Mouse (Mus musculus) lung, postnatal 0 days (tissue): ENCODE data around the gene Gm17617. TPM values are rescaled to one million over a fixed set of nuclear protein-coding genes. Genes with fewer than 3 reads are reported as not detected.

Experiments
- ATAC-seq: fragments of 200-750 bp; cut with Nextera tagmentation; 2 replicates; pipeline ENCODE4 v1.8.0; 2017; ENCODE audit warnings: moderate library complexity
- DNase-seq: peaks from one replicate; pipeline ENCODE4 v3.0.0-alpha.2; 2016; ENCODE audit warnings: low spot score
- H3K27ac ChIP-seq: fragments of 300-500 bp; sonication (generic); 2 replicates; pipeline ENCODE4 v1.5.1; 2014; ENCODE audit warnings: antibody characterized with exemption, mild to moderate bottlenecking, low read length, mixed read lengths
- H3K27me3 ChIP-seq: fragments of 300-500 bp; sonication (generic); replicated peaks from 2 replicates; pipeline ENCODE4 v1.6.1; 2014; ENCODE audit warnings: low read length, mixed read lengths; ENCODE audit not compliant: insufficient read depth
- H3K36me3 ChIP-seq: fragments of 300-500 bp; sonication (generic); 2 replicates; pipeline ENCODE4 v1.6.1; 2014; ENCODE audit warnings: low read length, mixed read lengths; ENCODE audit not compliant: insufficient read depth
- H3K4me1 ChIP-seq: fragments of 300-500 bp; sonication (generic); 2 replicates; pipeline ENCODE4 v1.6.1; 2014; ENCODE audit warnings: antibody characterized with exemption, low read depth, low read length, mixed read lengths; ENCODE audit not compliant: insufficient read depth
- H3K4me2 ChIP-seq: fragments of 300-500 bp; sonication (generic); replicated peaks from 2 replicates; pipeline ENCODE4 v1.6.1; 2014; ENCODE audit warnings: low read depth, mild to moderate bottlenecking, low read length, moderate library complexity, mixed read lengths
- H3K4me3 ChIP-seq: fragments of 300-500 bp; sonication (generic); 2 replicates; pipeline ENCODE4 v1.5.1; 2014; ENCODE audit warnings: low read depth, low read length
- H3K9ac ChIP-seq: fragments of 300-500 bp; sonication (generic); replicated peaks from 2 replicates; pipeline ENCODE4 v1.6.1; 2014; ENCODE audit warnings: low read depth, mild to moderate bottlenecking
- H3K9me3 ChIP-seq: fragments of 300-500 bp; sonication (generic); 2 replicates; pipeline ENCODE4 v1.6.1; 2016; ENCODE audit warnings: low read length, mixed read lengths
- CTCF ChIP-seq: IDR thresholded peaks from 2 replicates; pipeline ENCODE4 v1.5.1; 2016; ENCODE audit warnings: antibody characterized with exemption, mild to moderate bottlenecking
- EP300 ChIP-seq: IDR thresholded peaks from 2 replicates; pipeline ENCODE4 v1.6.1; 2016; ENCODE audit warnings: antibody characterized with exemption, mild to moderate bottlenecking, control low read depth
- WGBS: fragments of 180-500 bp; shearing (Covaris S2); extraction: QIAGEN DNeasy Blood & Tissue Kit; methylation state at CpG from one replicate; pipeline ENCODE4 v1.1.7; 2014; 5-methylcytosine and 5-hydroxymethylcytosine counted together
- polyA plus RNA-seq: library from polyadenylated mRNA; unstranded; fragments of >200 nt; fragmentation: Nextera tagmentation; extraction: Ambion mirVana; gene quantifications from 2 replicates; pipeline ENCODE4 v1.2.1, GENCODE M21; 2015

The Gm17617 gene
- polyA plus RNA-seq, 1 experiment from 2014 or later = not detected

DNA sequence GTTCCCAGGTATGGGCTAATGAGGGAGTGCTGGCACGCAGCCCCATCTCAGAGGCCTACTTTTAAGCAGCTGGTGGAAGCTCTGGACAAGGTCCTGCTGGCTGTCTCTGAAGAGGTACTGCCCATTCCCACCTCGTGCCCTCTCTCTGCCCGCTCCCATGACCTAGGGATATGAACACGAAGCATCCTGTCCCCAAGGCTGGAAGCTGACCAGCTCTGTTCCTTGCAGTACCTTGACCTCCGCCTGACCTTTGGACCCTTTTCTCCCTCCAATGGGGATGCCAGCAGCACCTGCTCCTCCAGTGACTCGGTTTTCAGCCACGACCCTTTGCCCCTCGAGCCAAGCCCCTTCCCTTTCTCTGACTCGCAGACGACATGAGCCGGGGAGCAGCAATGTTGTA lies 34.5 kb upstream of the Gm17617 start:
- Histone ChIP-seq H3K36me3 (no peaks in the 10 kb centered on the region), H3K4me1 (0 out of 2 replicates have a peak, but pooled peaks cover 2% of the 10 kb centered on the region), H3K27me3 (no peaks in the 10 kb centered on the region), H3K4me2 (no peak overlapping the region), H3K4me3 (no peak overlapping the region), H3K27ac (0 out of 2 replicates have a peak overlapping the region, but pooled peaks have one; percentile 28), H3K9me3 (no peaks in the 10 kb centered on the region), H3K9ac (no peak overlapping the region)
- ATAC-seq (no peak), DNase-seq (no peak)
- WGBS = 77% methylated on average over 10 of the region's 11 CpGs
- no peak for TF ChIP-seq CTCF
- TF ChIP-seq EP300 = no peak

DNA sequence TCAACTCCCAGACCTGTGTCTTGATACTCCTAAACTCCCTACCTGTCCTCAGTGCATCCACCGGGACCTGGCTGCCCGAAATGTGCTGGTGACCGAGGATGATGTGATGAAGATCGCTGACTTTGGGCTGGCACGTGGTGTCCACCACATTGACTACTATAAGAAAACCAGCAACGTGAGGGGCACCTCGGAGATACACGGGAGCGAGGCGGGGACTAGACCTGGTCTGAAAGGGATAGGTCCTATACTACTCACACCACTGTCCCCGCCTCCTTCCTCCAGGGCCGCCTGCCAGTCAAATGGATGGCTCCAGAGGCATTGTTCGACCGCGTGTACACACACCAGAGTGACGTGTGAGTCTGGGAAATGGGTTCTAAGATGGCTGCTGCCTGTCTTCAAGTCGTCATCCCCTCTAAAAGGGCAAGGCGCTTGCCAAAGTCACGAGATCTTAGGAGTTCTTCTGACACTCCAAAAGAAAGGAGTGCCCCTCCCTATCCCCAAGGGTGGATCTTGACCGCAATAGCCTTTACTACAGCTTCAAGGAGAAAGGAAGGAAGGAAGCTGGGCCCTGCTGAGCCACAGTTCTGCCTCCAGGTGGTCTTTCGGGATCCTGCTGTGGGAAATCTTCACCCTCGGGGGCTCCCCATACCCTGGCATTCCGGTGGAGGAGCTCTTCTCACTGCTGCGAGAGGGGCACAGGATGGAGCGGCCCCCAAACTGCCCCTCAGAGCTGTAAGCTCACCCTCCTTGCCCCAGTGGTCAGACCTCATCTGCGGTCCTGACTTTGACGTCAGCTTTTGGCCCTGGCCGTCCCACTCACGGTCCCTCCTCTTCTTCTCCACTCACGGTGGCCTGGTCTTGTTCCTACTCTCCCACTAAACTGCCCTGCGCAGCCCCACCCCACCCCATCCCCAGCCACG lies 33.7 kb upstream of the Gm17617 start:
- ATAC-seq = no peak
- Histone ChIP-seq H3K4me2 (no peak overlapping the region), H3K27ac (peak overlapping the region; percentile 28; the same call in 1 of the 2 replicates)

DNA sequence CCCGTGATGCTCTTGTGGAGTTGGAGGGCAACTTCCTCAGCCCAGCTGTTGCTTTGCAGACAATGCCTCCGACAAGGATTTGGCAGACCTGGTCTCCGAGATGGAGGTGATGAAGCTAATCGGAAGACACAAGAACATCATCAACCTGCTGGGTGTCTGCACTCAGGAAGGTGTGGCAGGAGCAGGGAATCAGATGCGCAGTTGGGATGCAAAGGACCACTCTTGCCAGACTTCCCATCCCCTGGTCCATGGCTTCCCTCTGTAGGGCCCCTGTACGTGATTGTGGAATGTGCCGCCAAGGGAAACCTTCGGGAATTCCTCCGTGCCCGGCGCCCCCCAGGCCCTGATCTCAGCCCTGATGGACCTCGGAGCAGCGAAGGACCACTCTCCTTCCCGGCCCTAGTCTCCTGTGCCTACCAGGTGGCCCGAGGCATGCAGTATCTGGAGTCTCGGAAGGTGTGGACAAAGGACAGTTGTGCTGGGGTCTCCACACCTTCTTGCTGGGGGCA lies 32.5 kb upstream of the Gm17617 start:
- Histone ChIP-seq H3K4me2 (no peak overlapping the region), H3K9me3 (no peaks in the 10 kb centered on the region), H3K36me3 (no peaks in the 10 kb centered on the region), H3K4me3 (no peak overlapping the region), H3K27ac (no peak overlapping the region), H3K4me1 (no peaks in the 10 kb centered on the region), H3K9ac (no peak overlapping the region), H3K27me3 (no peaks in the 10 kb centered on the region)
- TF ChIP-seq CTCF (no peak), EP300 (no peak)
- ATAC-seq = no peak
- DNase-seq = no peak
- 92% methylated on average over 16 of the region's 16 CpGs for WGBS

More for the DNA sequence above, 33.7 kb upstream of the Gm17617 start:
- Histone ChIP-seq H3K9ac (no peak overlapping the region), H3K36me3 (no peaks in the 10 kb centered on the region), H3K9me3 (no peaks in the 10 kb centered on the region), H3K4me3 (no peak overlapping the region), H3K27me3 (no peaks in the 10 kb centered on the region), H3K4me1 (no peaks in the 10 kb centered on the region)
- no peak for DNase-seq
- WGBS = 84% methylated on average over 32 of the region's 32 CpGs
- no peak for TF ChIP-seq EP300
- no peak for TF ChIP-seq CTCF

DNA sequence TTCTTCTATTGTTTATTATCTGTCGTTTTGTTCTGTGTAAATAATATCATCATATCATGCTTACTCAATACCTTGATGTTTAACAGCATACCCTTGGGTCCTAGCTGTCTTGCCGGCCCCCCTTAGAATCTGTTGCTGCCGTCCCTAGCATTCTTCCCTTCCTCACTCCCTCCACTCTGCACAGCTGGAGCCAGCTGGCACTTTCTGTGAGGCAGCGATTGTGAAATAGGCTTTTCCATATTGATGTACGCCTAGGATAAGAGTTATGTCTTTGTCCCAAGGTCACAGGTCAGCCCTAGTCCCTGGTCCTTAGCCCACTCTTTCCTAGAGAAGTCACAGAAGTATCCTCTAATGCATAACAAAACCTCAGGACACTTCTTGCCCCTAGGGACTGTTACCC lies 30.2 kb upstream of the Gm17617 start:
- no peaks in the 10 kb centered on the region for H3K36me3 ChIP-seq
- H3K4me3 ChIP-seq = no peak overlapping the region
- no peak overlapping the region for H3K4me2 ChIP-seq
- DNase-seq (peak; percentile 92), ATAC-seq (peak; percentile 90)
- no peak overlapping the region for H3K27ac ChIP-seq
- no peak overlapping the region for H3K9ac ChIP-seq
- no peaks in the 10 kb centered on the region for H3K9me3 ChIP-seq
- H3K4me1 ChIP-seq = no peaks in the 10 kb centered on the region
- WGBS = 54% methylated on average over 5 of the region's 5 CpGs
- no peaks in the 10 kb centered on the region for H3K27me3 ChIP-seq
- TF ChIP-seq CTCF = no peak
- peak; percentile 70 for TF ChIP-seq EP300

DNA sequence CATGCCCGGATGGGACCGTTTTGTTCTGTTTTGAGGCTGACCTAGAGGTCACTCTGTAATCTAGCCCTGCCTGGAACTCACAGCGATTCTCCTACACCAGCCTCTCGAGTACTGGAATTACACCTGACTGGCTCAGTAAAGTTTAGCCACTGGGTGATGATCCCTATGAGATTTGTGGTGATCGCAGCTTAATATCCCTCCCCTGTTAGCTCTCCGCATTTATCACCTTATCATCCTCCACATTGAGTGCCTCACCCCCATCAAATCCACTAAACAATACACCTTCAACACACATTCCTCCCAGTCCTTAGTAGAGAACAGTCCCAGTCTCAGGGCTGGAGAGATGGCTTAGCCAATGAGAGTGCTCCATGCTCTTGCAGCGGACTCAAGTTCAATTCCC lies 29.0 kb upstream of the Gm17617 start:
- Histone ChIP-seq H3K27ac (0 out of 2 replicates have a peak overlapping the region, but pooled peaks have one; percentile 9), H3K4me2 (no peak overlapping the region), H3K27me3 (no peaks in the 10 kb centered on the region), H3K9me3 (no peaks in the 10 kb centered on the region), H3K9ac (no peak overlapping the region), H3K4me3 (no peak overlapping the region), H3K36me3 (no peaks in the 10 kb centered on the region), H3K4me1 (no peaks in the 10 kb centered on the region)
- no peak for DNase-seq
- TF ChIP-seq CTCF = no peak
- no peak for TF ChIP-seq EP300
- ATAC-seq = no peak
- WGBS = 63% methylated on average over 7 of the region's 7 CpGs

DNA sequence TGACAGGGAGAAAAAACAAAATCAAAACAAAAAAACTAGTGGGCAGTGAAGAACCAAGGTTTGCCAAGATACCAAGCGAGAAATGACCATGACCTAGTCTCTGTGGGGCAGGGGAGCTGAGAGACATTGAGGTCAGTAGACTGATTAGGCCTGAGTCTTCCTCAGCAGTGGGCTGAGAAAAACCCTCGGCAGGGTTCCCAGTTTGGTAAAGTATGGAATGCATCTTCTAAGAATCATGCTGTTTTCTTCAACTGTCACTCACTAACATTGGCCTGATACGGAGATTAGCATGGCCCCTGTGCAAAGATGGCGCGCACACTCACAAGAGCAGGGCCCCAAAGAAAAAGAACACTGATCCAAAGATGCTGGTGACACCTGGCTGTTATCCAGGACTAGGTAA lies 20.6 kb upstream of the Gm17617 start:
- TF ChIP-seq EP300 = no peak
- no peak for TF ChIP-seq CTCF
- WGBS = 69% methylated on average over 5 of the region's 5 CpGs
- peak overlapping the region; percentile 35; the same call in 1 of the 2 replicates for H3K27ac ChIP-seq

More for the DNA sequence above, 20.6 kb upstream of the Gm17617 start:
- H3K36me3 ChIP-seq = no peaks in the 10 kb centered on the region
- DNase-seq = no peak
- no peak overlapping the region for H3K4me3 ChIP-seq
- H3K9ac ChIP-seq = no peak overlapping the region
- H3K4me1 ChIP-seq = no peaks in the 10 kb centered on the region
- no peaks in the 10 kb centered on the region for H3K9me3 ChIP-seq
- no peak for ATAC-seq
- H3K27me3 ChIP-seq = no peaks in the 10 kb centered on the region
- peak overlapping the region; percentile 36 for H3K4me2 ChIP-seq
